Mouse (Mus musculus): ENCODE data around the gene Pigw.

Gene Pigw

DNA sequence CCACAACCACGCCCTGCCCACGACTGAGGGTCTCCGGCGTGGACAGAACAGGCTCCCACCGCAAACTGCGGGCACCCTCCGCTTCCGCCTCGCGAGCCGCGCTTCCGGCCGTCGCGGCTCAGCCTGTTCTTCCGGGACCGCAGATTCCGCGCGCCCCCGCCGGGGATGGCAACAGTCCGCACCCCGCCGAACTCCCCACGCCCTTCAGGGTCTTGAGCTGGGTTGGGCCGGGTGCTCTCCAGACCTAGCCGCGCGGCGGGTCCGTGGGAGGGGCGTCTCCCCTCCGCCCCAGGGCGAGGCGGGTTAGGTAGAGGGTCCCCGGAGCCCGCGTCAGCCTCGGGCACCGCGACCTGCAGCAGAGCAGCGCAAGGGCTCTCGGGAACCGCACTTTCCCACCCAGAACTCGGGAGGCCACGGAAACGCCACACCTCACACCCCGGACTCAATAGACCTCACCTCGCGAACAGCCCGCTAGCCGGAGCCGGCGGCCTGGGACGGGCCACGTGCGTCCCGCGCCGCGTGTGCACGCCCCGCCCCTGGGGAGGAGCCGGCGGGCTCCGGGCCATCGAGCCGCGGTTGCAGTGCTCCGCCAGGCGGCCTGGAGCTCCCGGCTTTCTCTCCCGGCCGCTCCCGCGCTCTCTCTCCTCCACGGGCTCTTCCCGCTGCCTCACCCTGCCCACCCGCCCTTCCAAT is at the start of gene Pigw, which contains the start of gene Myo19:
Gene Pigw (minus strand): TSS at position 514 of the 693 bp plus-strand sequence.
Gene Myo19 (plus strand): TSS at position 377 of the 693 bp plus-strand sequence.
- DNase-seq = peak; percentile 82

DNA sequence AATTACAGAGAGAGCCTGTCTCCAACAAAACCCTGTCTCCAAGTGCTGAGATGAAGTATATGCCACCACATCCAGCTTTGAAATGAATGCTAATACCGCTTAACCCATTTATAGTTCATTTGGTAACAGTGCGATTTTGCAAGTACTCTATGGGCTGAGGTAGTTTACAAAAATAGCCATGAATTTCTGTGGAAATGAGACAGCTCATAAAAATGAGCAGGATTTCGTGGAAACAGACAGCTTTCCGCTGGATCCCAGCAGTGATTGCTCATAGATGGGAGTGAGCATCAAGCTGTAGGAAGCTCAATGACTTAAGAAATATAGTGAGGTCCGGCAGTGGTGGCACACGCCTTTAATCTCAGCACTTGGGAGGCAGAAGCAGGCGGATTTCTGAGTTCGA is 40.9 kb upstream of the Pigw start:
- DNase-seq = no peak

DNA sequence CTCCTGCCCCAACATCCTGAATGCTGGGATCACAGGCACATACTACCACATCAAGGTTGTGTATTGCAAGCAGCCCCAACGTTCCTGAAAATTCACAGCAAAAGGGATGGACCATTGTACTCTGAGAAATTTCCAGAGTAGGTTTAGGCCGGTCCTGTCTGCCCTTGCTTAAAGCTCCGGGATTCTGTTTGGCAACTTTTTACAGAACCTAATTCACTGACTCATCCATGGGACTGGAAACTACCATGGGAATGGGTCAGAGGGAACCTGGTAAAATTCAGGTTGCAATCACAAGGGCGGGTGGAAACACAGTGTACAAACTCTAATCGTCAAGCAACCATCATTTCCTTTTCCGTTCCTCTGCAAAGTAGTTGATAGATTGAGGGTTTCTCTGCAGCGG is 39.9 kb upstream of the Pigw start:
- DNase-seq = no peak

DNA sequence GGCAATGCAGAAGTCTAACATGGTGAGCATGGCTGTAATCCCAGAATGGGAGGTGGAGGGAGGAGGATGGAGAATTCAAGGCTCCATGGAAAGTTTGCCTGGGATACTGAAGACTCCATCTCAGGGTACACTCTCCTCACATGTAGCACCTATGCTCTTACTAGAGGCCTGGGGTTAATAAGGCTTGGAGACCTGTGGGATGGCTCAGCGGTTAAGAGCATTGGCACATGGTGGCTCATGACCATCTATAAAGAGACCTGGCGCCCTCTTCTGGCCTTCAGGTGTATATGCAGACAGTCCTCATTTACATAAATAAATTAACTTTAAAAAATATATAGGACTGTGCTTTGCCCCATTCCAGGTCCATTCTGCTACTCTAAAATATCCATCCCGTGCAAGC is 39.2 kb upstream of the Pigw start:
- peak; percentile 52 for DNase-seq

GRCm38 (mm10) chr11:84918425-84918824 is 38.3 kb upstream of the Pigw start:
- DNase-seq = peak; percentile 94

DNA sequence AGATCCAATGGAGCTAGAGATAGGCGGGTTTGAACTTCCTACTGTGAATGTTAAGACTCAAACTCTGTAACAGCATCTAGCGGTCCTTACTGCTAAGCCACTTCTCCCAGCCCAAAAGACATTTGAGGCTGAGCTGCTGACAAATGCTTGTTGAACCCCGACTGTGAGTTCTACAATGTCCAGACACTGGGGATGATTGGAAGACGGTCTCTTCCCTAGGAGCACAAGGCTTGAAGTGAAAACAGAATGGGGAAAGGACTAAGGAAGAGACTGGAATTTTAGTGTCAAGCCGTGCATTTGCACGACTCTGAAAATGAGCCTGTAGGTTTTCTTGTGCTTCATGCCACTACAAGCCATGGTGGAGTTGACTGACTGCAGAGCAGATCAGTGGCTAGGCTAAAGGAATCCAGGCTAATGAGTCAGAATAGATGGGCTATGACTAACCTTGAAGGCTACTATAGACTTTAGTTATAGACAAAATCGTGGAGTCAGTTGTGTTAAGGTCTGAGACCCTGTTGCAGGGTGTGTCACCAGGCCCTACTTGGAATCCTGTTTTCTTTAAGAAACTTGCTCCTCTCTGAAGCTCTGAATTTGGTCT is 36.7 kb upstream of the Pigw start:
- no peak for DNase-seq

- DNase-seq = peak; percentile 85
Measured at GRCm38 (mm10) chr11:84916053-84916702, 36.1 kb upstream of the Pigw start, which contains the start of gene Znhit3. Gene Znhit3 (minus strand): TSS chr11:84916366.

DNA sequence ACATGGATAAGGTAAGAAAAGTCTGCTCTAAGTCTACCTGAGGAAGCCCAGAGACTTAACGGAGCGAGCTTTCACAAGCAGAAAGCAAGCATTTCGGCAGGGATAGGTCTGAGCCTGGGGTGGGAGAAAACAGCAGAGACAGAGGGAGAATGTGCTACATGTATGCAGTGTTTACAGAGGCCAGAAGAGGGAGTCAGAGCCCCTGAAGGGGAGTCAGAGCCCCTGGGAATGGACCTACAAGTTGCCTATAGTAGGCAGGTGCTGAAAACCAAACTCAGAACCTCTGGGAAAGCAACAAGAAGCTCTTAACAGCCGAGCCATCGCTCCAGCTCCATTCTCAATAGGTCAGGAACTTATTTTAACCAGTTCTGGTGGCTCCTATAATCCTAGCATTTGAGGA is 34.6 kb upstream of the Pigw start:
- DNase-seq = no peak

DNA sequence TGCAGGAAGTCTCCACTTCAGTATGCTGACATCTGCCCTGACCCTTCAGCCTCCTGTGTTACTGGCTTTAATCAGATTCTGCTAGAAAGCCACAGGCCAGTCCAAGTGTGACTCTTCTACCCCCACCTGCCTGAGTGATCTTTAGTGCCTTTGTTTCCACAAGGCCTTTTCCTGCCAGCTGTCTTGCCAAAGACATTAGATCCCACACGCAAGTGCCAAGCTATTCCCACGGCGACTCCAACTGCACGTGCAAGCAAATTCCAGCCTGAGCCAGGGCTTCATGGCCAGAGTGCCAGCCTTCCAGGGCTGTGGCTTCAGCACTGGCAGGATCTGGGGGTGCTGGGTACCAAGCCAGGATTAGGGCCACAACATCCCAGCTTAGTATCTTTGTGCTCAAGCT is 30.3 kb upstream of the Pigw start:
- no peak for DNase-seq

GRCm38 (mm10) chr11:84908480-84908879 is 28.4 kb upstream of the Pigw start:
- DNase-seq = no peak

- no peak for DNase-seq
Measured at GRCm38 (mm10) chr11:84907081-84907480, 27.0 kb upstream of the Pigw start.

GRCm38 (mm10) chr11:84904597-84905144 is 24.6 kb upstream of the Pigw start:
- no peak for DNase-seq

DNA sequence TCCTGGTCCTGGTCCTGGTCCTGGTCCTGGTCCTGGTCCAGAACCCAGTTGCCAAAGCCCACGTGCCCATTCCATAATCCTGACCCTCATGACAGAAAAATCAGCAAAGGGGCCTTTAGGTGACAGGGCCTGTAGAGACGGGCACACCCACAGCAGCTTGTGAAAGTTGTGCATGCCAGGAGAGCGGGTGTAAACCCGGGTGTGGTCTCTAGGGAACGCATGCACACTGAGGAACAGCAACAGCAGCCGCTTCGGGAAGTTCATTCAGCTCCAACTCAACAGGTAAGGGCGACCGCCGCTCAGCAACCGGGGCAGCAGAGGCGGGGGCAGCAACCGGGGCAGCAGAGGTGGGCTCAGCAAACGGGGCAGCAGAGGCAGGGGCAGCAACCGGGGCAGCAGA is 13.0 kb upstream of the Pigw start:
- no peak for DNase-seq

GRCm38 (mm10) chr11:84891705-84892104 is 11.6 kb upstream of the Pigw start:
- DNase-seq = no peak

DNA sequence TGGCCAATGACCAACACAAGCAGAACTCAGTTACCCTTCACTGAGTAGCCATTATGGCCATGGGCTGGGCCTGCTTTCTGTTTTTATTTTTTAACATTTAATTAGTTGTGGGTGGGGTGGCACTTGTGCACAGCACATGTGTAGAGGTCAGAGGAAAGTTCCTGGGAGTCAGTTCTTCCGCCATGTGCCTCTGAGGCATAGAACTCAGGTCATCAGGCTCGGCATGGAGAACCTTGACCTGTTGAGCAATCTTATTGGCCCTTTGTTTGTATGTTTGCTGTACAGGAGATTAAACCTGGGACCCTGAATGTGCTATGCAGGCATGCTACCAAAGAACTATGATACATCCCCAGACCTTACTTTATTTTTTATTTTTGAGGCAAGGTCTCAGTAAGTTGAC is 9.4 kb upstream of the Pigw start:
- no peak for DNase-seq

- no peak for DNase-seq
Measured at GRCm38 (mm10) chr11:84888025-84888424, 7.9 kb upstream of the Pigw start.

DNA sequence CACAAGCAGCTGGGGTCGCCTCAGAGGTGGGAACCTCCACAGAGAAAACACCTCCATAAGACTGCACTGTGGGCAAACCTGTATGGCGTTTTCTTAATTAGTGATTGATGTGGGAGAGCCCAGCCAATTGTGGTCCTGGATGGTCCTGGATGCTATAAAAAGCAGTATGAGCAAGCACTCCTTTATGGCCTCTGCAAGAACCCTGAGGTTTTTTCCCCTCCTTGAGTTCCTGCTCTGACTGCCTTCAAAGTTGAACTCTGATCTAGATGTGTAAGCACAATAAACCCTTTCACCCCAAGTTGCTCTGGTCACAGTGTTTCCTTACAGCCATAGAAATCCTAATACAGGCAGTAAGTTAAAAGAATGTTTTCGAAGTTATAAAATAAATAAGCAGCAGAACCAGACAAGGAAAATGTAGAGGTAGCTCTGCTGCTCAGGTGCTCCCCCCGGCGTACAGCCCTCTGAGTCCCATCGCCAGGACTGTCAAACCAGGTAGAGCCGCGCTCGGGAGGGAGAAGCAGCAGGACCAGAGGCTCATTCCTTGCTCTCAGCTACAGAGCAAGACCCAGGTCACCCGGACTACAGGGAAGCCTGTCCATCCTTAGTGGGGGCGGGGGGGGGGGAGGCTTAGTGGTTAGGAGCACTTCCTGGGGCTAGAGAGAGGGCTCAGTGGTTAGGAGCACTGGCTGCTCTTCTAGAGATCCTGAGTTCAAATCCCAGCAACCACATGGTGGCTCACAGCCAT is 6.9 kb upstream of the Pigw start:
- no peak for DNase-seq

GRCm38 (mm10) chr11:84886236-84886635 is 6.2 kb upstream of the Pigw start:
- no peak for DNase-seq

- no peak for DNase-seq
Measured at GRCm38 (mm10) chr11:84885238-84885637, 5.2 kb upstream of the Pigw start.

- no peak for DNase-seq
Measured at GRCm38 (mm10) chr11:84882346-84882745, 2.3 kb upstream of the Pigw start.

DNA sequence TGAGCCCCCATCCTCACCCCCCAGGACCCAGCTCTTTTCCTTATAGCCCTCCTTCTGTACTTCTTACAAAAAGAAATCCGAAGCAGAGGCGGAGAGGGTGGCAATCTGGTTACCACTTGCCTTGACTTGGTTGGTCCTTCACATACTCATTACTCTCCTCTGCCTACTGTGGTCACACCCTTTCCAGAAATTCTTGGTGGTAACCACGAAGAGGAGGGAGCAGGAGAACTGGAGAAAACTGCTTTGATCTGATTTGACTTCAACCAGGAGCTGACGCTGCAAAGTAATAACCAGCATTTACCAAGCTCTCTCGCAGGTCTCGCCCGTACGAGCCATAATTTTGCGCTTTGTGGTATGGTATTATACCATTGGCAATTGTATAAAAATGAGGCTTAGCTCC is 886 bp upstream of the Pigw start:
- no peak for DNase-seq

DNA sequence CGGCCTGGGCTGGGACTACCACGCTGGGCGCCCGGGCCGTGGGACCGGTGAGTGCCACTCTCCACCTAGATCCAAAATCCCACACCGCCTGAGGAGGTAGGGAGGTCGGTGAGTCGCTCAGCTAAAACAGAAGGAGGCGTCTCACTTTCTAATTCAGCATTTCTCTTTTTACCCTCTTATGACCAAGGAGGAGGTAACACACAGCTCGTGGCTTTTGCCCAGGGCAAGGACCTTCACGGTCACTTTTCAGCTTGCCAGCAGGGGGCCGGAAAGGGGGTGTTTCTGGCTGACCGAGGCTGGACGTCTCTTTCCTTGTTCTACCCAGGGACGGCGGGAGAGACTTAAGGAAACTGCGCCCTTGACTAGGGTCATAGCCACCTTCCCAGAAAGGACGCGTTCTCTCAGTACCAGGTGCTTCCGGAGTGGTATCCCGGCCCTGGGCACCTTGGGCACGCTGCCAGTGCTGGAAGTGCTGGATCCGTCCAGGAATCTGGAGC is 428 bp upstream of the Pigw start:
- DNase-seq = peak; percentile 55
